ENCODE assay signal across 25 mouse cellular contexts in genomic region chr17:65556798-65557197, GRCm38 (mm10). TPM values are rescaled to one million over a fixed set of nuclear protein-coding genes. Genes with fewer than 3 reads are reported as not detected.
A peak's percentile ranks its signal among the peaks of the same experiment; 100 is the strongest.
DNase-seq lines count a peak whose midpoint lies in the region; ATAC-seq and TF ChIP-seq lines count a peak whose summit lies in the region.
"Had no signal": no experiment of that assay in that cellular context is flagged by ENCODE, and none has a peak within 500 bp of the region (broad histone marks: within the 10 kb centered on the region; RNA-seq: fewer than 3 reads in every experiment).

No protein-coding gene starts in this region.

- no peaks in the 10 kb centered on the region for H3K27me3 ChIP-seq in CH12.LX (replicated peaks)
- no peaks in the 10 kb centered on the region for H3K27me3 ChIP-seq in liver, postnatal 0 days (ENCODE audit: insufficient read depth, low read length)
- H3K27me3 ChIP-seq: forebrain, embryonic 15.5 days; hindbrain, embryonic 12.5 days; limb, embryonic 13.5 days; lung, embryonic 15.5 days; neural tube, embryonic 13.5 days; stomach, embryonic 15.5 days had no signal

- no peak overlapping the region for H3K27ac ChIP-seq in CH12.LX (ENCODE audit: insufficient read depth, low read depth)
- H3K27ac ChIP-seq in liver, postnatal 0 days (ENCODE audit: low read depth) = no peak overlapping the region
- H3K27ac ChIP-seq: forebrain, embryonic 15.5 days; hindbrain, embryonic 12.5 days; limb, embryonic 13.5 days; lung, embryonic 15.5 days; midbrain, embryonic 10.5 days; neural tube, embryonic 13.5 days; stomach, embryonic 15.5 days had no signal

- DNase-seq in CH12.LX (ENCODE audit: extremely low read depth) (no peak), liver (peak; percentile 35)
- peak; percentile 24 for DNase-seq in Muller cell, postnatal 12 days (ENCODE audit: inconsistent ontology term)
- DNase-seq in liver, postnatal 0 days = no peak
- no peak for DNase-seq in yolk sac, embryonic 10.5 days (ENCODE audit: low spot score)
- DNase-seq in kidney, postnatal 25 days = no peak
- no peak for DNase-seq in right cerebral cortex, postnatal 14 days
- DNase-seq: adrenal gland, postnatal 36 days; cerebellum, adult 8-10 months; gastrocnemius, postnatal 25 days; kidney, adult 9 months; lung, postnatal 4 days; right cerebral cortex, postnatal 25 days; thymus, adult 18-20 months had no signal

- dilution Hi-C loops in CH12.LX (cut with MboI; ENCODE audit: extremely low pct_ligation_motif_present, extremely low pct_unique_long_range_greater_than_20kb, low sequenced_read_pairs) = no loop called here

- TF ChIP-seq EP300 in CH12.LX (IDR thresholded peaks at IDR 0.05; ENCODE audit: low read length) = no peak
- no peak for TF ChIP-seq EP300 in liver, postnatal 0 days (IDR thresholded peaks at IDR 0.05; ENCODE audit: low read depth)

- TF ChIP-seq CTCF in CH12.LX (conservative IDR thresholded peaks at IDR 0.05 in 1 of 2, IDR thresholded peaks at IDR 0.05 in 1 of 2; ENCODE audit: low read depth in 2 of 2, low read length in 2 of 2) = no peak
- no peak for TF ChIP-seq CTCF in liver, postnatal 0 days (IDR thresholded peaks at IDR 0.05; ENCODE audit: low read depth)

- peak overlapping the region; percentile 31; the same call in 1 of the 2 replicates for H3K4me2 ChIP-seq in CH12.LX (ENCODE audit: insufficient read depth, low read depth, poor library complexity, severe bottlenecking)
- peak overlapping the region; percentile 44 for H3K4me2 ChIP-seq in liver, postnatal 0 days (ENCODE audit: low read depth, low read length)
- H3K4me2 ChIP-seq: forebrain, embryonic 15.5 days; hindbrain, embryonic 12.5 days; limb, embryonic 13.5 days; lung, embryonic 15.5 days; neural tube, embryonic 13.5 days; stomach, embryonic 15.5 days had no signal

- 57% methylated on average over 10 of the region's 10 CpGs for WGBS in liver, postnatal 0 days (ENCODE audit: insufficient replicate concordance)

- H3K36me3 ChIP-seq in CH12.LX (replicated peaks in 1 of 2; ENCODE audit: control insufficient read depth in 1 of 2, insufficient read depth in 1 of 2, low read length in 1 of 2) = no peaks in the 10 kb centered on the region
- no peaks in the 10 kb centered on the region for H3K36me3 ChIP-seq in liver, postnatal 0 days (replicated peaks; ENCODE audit: insufficient read depth, low read length)
- H3K36me3 ChIP-seq: forebrain, embryonic 15.5 days; hindbrain, embryonic 12.5 days; limb, embryonic 13.5 days; lung, embryonic 15.5 days; midbrain, embryonic 10.5 days; neural tube, embryonic 13.5 days; stomach, embryonic 15.5 days had no signal

- no peak overlapping the region for H3K4me3 ChIP-seq in CH12.LX (replicated peaks in 1 of 3; ENCODE audit: low read depth in 2 of 3, low read length in 2 of 3, poor library complexity in 1 of 3)
- H3K4me3 ChIP-seq in liver, postnatal 0 days (ENCODE audit: low read depth, low read length) = no peak overlapping the region
- H3K4me3 ChIP-seq: forebrain, embryonic 15.5 days; hindbrain, embryonic 12.5 days; limb, embryonic 13.5 days; lung, embryonic 15.5 days; midbrain, embryonic 10.5 days; neural tube, embryonic 13.5 days; stomach, embryonic 15.5 days had no signal

- peaks cover 5 to 18% of the 10 kb centered on the region in 2 experiments; a peak in 3 of 4 replicates for H3K4me1 ChIP-seq in CH12.LX (ENCODE audit: control insufficient read depth in 1 of 2, insufficient read depth in 2 of 2)
- peaks cover 11% of the 10 kb centered on the region for H3K4me1 ChIP-seq in liver, postnatal 0 days (ENCODE audit: insufficient read depth)
- H3K4me1 ChIP-seq: hindbrain, embryonic 12.5 days; limb, embryonic 13.5 days; lung, embryonic 15.5 days; stomach, embryonic 15.5 days had no signal

- in situ Hi-C loops in CH12.LX (cut with MboI; ENCODE audit: low pct_ligation_motif_present, low pct_unique_long_range_greater_than_20kb, low sequenced_read_pairs) = no loop called here

- no peak for TF ChIP-seq RAD21 in CH12.LX (IDR thresholded peaks at IDR 0.05; ENCODE audit: low read depth, low read length)

- TF ChIP-seq POLR2A in CH12.LX (IDR thresholded peaks at IDR 0.05; ENCODE audit: low read depth, low read length) = no peak

- peak; percentile 59 for ATAC-seq in liver, postnatal 0 days
- ATAC-seq: forebrain, embryonic 15.5 days; inflammation-experienced regulatory T-cells, adult 6 months had no signal

- H3K9me3 ChIP-seq in CH12.LX (replicated peaks; ENCODE audit: low read length) = no peaks in the 10 kb centered on the region
- H3K9me3 ChIP-seq in liver, postnatal 0 days (ENCODE audit: low read length) = no peaks in the 10 kb centered on the region
- H3K9me3 ChIP-seq: forebrain, embryonic 15.5 days; hindbrain, embryonic 12.5 days; limb, embryonic 13.5 days; lung, embryonic 15.5 days; midbrain, embryonic 10.5 days; neural tube, embryonic 13.5 days; stomach, embryonic 15.5 days had no signal

- no peaks in the 10 kb centered on the region for H3K79me2 ChIP-seq in CH12.LX (replicated peaks; ENCODE audit: control insufficient read depth, extremely low read depth, insufficient read depth, poor library complexity, severe bottlenecking)

- no peak overlapping the region for H3K9ac ChIP-seq in CH12.LX (ENCODE audit: insufficient read depth, low read depth)
- no peak overlapping the region for H3K9ac ChIP-seq in liver, postnatal 0 days (replicated peaks)
- H3K9ac ChIP-seq: forebrain, embryonic 15.5 days; hindbrain, embryonic 12.5 days; limb, embryonic 13.5 days; lung, embryonic 15.5 days; neural tube, embryonic 13.5 days; stomach, embryonic 15.5 days had no signal

TF ChIP-seq in CH12.LX, 34 proteins besides CTCF, POLR2A, EP300 and RAD21:
- TF ChIP-seq ELF1 (IDR thresholded peaks at IDR 0.05; ENCODE audit: low read depth, low read length) = no peak
- TF ChIP-seq TBP (conservative IDR thresholded peaks at IDR 0.05; ENCODE audit: low read depth, low read length) = no peak
- no peak for TF ChIP-seq MAX (IDR thresholded peaks at IDR 0.05; ENCODE audit: low read length)
- TF ChIP-seq UBTF (IDR thresholded peaks at IDR 0.05; ENCODE audit: low read depth, low read length) = no peak
- TF ChIP-seq MYC (IDR thresholded peaks at IDR 0.05; ENCODE audit: low read depth, low read length) = no peak
- no peak for TF ChIP-seq ETS1 (conservative IDR thresholded peaks at IDR 0.05; ENCODE audit: low read depth, low read length)
- no peak for TF ChIP-seq CHD2 (IDR thresholded peaks at IDR 0.05; ENCODE audit: low read length)

RNA-seq across cellular contexts. Expression of gene Tmem232, which starts 16.2 kb away (rescaled TPM):
- total RNA-seq in CH12.LX (2012; rRNA removed) (not detected in 2 replicates), CH12.LX (2014; rRNA removed) (not detected in 2 replicates)
- polyA plus RNA-seq in CH12.LX (2012; ENCODE audit: insufficient read length, low read depth) = 0.16 TPM in 1 of 2 replicates, not detected in the other
- polyA plus RNA-seq in liver, postnatal 0 days (2015; fragmentation: Nextera tagmentation; extraction: Ambion mirVana) = not detected in 2 replicates
- total RNA-seq: adrenal gland, postnatal 36 days; common myeloid progenitor, adult 5-6 weeks had no signal
- polyA plus RNA-seq: embryonic facial prominence, embryonic 11.5 days; inflammation-experienced regulatory T-cells, adult 6 months; large intestine, adult 2 months; midbrain, embryonic 10.5 days had no signal

RNA-seq across cellular contexts. Expression of gene Vapa, which starts 56.6 kb away (rescaled TPM):
- total RNA-seq in CH12.LX (2012; rRNA removed) (51.4 and 61.7 TPM in 2 replicates), CH12.LX (2014; rRNA removed) (151 and 170 TPM in 2 replicates)
- 143 and 158 TPM in 2 replicates for polyA plus RNA-seq in CH12.LX (2012; ENCODE audit: insufficient read length, low read depth)
- 84.0 and 93.8 TPM in 2 replicates for polyA plus RNA-seq in liver, postnatal 0 days (2015; fragmentation: Nextera tagmentation; extraction: Ambion mirVana)

Comparison
In these comparisons a context has a peak if more than half of its experiments do, and no peak if none do; other contexts are left out.
1. DNase-seq: peak in Muller cell, postnatal 12 days (single experiment) and liver (single experiment); none in CH12.LX (single experiment), liver, postnatal 0 days (single experiment), yolk sac, embryonic 10.5 days (single experiment), kidney, postnatal 25 days (0 of 2) and right cerebral cortex, postnatal 14 days (single experiment).